Mouse (Mus musculus) B cell, adult 2 months (primary cell): ENCODE results near the gene Cth.
A peak's percentile ranks its signal among the peaks of the same experiment; 100 is the strongest.

Experiments used
- DNase-seq, 2 experiments: peaks; one replicate each; pipeline ENCODE4 v3.0.0; 2022

Gene Cth

DNA sequence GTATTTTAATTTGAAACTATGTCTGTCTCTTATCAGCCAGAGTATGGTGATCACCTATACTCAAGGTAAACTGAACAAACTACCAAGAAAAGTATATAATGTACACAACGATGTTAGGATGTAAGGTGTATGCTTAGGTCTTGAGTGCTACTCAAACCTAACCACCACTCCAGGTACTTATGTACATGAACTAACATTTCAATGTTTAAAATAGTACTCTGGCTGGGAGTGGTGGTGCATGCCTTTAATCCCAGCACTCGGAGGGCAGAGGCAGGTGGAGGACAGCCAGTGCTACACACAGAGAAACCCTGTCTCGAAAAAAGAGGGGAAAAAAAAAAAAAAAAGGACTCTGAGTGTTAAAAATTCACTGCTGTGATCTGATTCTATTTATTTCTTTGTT lies 16.7 kb downstream of the Cth start:
- DNase-seq = no peak

DNA sequence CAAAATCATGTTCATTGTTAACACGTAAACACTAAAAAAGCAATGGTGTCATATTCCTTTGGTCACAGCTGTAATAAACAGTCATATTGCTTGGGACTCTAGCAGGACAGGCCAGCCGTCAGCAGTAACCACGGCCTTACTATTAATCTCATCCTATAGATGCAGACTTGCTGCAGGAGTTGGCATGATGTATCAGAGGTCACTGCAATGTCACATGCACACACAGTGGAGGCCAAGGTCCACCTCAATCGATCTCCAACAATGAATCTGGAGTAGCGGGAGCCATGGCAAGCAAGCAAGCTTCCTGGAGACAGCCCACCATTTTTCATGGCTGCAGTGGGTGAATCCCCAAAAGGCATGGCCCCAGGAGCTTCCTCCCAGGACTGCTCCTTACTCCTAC lies 23.2 kb downstream of the Cth start:
- no peak for DNase-seq

DNA sequence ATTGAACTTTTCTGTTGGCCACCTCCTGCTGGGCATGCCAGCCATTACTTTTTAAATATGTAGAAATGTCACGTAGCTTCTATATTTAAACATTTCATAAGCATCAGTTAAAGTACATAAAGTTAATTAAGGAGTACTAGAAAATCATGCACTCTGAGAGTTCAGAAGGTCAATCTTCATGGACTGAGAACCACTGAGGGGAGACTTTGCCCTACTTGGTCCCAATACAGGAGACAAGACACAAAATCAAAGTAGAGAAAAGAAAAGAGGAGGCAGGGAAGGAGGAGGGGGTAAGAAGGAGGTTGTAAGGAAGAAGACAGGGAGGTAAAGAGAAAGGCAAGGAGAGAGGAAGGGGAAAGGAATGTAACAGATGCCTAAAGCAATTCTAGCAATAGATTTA lies 24.9 kb downstream of the Cth start:
- DNase-seq = no peak

DNA sequence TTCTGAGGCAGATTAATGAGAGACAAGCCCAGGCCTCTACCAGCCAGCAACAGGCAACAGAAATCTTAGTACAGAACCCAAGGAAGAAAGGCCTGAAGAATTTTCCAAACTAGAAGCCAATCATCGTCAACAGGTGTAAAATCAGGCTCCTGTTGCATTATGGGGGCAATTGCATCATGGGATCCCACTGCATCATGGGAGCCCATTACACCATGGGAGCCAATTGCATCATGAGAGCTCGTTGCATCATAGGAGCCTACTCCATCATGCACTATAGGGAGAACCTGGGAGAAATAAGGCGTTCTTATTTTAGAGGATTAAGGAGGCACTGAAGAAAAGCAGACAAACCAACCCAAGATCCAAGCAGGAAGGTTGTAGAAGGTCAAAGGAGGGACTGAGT lies 27.2 kb downstream of the Cth start:
- no peak for DNase-seq

DNA sequence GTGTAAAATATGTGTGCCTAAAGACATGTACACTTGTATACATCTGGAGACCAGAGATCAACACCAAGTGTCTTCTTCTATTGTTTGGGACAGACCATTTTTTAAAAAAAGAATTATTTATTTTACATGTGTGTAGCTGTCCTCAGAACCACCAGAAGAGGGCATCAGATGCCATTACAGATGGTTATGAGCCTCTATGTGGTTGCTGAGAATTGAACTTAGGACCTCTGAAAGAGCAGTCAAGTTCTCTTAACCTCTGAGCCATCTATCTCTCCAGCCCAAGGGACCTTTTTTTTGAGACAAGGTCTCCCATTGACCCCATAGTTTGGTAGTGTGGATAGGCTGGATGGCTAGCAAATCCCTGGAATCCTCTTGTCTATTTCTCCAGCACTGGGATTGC lies 33.1 kb downstream of the Cth start:
- no peak for DNase-seq

DNA sequence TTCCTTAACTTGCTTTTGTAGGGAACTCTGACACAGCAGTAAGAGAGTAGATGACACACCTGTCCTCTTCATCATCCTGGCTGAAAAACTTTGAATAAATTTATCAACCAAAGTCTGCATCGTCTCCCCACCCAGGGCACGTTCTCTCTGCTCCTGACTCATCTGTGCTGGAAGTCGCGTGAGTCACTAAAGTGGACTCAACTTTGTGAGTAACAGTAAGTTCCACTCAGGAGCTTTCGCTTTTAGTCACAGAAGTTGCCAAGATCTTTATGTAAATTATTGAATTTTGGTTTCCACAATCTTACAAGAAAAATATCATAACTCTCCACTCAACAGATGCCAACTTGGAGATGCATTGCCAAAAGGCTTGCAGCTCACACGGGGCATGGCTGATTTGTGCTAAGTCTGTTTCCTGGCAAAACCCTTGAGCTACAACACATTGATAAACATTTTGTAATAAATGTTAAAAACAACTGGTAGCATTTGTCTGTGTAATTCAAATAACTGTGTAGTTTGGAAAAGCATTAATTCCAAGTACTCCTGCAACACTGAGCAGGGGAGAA lies 40.7 kb downstream of the Cth start:
- no peak for DNase-seq

DNA sequence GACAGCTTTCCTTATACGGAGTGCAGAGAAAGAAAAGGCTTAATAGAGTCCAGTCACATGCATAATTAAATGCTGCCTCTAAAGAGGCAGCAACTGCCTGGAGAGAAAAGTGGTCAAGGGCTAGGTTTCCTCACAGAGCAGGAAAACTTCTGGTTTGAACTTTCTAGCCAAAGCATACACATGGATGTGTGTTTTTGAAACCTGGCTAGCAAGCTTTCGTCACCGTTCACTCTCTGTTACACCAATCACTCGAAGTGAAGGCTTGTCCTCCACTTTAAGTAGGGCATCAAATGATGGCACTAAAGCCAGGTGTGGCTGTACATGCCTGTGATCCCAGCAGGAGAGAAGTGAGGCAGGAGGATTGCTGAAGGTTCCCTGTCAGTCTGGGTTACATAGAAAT lies 41.8 kb downstream of the Cth start:
- DNase-seq = no peak

DNA sequence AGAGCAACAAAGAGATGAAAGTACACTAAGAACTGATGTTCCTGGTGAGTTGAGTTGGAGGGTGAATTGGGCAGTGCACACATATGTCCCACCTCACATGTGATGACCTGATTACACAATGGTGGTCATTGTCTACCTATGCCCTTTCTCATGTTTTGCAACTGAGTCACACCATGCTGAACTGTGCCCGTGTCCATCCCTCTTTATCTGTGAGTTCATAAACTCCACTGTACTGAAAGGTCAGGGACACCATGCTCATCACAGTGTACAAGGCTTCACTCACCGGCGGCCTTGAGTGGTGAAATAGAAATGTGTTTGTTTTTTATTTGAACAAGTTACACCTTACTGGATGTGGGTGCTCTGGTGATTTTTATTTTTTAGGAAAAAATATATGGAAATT lies 42.9 kb downstream of the Cth start:
- DNase-seq = no peak

DNA sequence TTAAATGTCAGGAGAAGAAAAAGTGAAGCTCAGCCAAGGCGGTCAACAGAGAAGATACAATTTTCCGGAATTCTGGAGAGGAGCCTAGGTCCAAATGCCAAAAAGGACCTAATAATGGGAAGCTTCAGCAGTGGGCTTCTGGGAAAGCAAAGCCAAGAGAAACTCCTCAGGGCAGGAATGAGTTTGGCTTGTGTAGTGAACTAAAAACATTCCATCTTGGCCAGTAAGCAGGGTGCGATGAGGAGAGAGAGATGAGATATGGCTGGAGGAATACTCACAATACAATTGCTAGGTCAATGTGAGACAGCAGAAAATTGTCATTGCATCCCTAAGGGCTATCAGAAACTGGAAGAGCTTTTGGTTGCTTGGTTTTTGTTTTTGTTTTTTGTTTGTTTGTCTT lies 43.9 kb downstream of the Cth start:
- no peak for DNase-seq

DNA sequence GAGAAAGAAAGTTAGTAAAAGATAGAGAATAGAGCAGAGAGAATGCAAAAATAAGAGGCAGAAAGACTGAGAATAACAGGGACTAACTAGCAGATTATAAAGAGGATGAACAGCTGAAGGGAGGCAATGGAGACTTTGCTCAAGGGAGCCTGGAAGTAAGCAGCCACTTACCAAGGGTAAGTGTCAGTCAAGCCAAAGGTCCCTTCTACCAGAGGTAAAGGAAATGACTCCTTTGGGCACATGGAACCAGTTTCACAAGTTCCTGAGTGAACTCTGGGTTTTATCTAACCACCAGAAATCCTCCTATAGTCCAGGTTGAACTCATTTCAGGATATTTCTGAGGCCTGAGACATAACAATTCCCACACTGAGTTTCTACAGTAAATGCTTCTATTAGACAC lies 47.0 kb downstream of the Cth start:
- DNase-seq = no peak

DNA sequence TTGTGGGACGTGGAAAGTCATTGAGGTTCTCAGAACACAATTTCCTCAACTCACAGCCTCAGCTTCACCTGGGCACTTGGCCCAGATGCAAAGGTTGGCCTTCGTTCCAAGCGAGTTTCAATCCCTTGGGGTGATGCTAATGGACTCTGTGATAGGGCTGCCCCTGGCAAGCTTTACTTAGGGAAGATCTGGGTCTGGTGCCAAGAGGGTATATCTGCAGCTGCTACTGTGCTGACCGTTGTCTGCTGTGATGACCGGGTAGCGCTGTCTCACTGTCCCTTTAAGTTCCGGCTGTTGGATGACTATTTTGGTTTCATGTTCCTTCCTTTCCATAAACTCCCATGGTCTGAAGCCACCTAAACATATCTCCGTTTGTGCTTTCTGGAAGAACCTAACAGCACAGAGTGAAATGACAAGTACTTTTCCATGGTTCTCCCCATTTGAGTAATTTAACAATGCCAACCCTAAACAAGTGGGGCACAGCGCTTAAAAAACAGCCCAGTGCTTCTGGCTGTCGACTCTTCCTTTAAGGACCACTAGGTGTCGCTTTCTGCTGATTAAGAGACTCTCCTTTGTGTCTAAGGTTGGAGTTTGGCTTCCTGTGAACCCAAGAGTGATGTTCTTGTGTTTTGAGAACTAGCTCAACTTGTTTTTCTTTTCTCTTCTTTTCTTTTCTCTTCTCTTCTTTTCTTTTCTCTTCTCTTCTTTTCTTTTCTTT lies 48.3 kb downstream of the Cth start:
- DNase-seq = peak; percentile 36 to 44

DNA sequence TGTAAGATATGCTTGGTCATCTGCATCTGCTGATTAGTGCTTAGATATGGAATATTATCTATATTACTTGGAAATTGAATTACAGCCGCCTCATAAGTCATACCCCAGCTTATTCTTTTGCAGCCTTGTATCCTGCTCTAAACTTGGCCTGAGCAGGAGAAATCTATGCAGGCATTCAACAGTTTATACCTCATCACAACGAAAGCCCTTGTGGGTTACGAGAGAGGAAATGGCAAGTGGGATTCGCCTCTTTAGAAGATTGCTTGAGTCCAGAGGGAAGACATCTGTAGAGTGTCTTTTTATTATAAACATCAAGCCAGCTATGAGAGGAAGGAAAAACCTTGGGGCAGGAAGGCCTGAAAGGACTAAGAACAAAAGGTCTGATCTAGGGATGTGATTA lies 52.0 kb downstream of the Cth start:
- no peak for DNase-seq

DNA sequence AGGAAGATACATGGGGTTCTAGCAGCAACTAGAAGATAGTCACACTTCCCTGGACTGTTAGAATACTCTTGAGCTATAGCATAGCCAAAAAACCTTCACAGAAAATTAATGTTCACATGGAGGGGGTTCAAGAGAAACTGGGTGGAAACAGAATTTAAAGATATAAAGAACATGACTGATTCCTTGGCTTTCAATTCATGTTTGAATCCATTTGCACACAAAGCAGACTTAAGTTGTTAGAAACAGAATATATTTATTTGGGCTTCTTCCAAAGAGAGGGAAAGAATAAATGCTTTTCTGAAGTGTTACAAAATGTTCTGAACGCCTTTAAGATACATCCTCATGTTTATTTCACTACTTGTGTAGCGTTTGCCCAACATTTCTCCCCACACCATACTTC lies 57.0 kb downstream of the Cth start:
- no peak for DNase-seq

DNA sequence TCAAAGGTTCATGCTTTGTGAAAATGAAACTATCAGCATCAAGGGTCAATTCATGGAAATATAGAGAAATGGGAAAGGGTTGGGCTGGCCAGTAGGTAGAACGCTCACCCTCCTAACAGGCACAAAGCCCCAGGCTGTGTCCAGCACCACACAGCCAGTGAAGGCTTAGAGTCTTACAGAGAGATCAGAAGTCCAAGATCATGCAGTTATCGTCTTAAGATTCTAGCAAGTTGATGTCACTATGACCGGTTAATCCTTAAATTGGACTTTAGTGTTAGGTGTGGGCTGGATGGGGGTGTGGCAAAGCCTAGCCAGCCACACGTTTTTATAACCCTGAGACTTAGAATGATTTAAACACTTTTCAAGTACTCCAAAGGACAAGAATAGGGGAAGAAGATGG lies 58.6 kb downstream of the Cth start:
- DNase-seq = no peak

DNA sequence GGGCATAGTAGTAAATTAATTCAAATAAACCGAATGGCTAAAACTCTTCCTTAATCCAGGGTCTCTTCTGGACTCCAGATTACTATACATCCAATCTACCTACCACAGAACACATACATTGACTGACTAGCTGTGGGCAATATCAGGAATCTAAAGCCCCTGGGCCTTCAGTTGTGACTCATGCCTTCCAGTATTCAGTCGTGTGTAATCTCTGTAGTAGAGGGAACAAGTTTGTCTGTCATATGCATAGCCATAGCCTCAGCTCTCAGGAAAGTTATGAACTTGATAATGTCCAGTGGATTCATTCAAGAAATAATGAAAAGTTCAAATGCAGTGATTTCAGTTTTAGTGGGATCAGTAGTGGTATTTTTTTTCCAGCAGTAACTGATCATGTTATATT lies 59.0 kb downstream of the Cth start:
- DNase-seq = no peak

DNA sequence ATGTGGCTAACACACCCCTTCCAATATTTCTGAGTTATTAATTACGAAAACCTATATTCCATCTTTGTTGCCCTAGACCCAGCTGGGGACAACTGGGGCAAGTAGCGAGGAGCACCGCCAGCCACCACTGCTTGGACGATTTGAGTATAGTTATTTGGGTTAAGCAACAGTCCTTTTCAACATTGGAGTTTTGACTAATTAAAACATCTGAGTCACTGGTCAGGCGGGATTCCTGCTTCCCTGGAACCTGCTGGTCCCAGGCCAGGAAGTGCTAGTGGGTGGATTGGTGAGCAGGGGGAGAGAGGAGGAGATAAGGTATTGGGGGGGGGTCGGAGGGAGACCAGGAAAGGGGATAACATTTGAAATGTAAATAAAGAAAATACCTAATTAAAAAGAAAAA lies 59.4 kb downstream of the Cth start:
- no peak for DNase-seq

DNA sequence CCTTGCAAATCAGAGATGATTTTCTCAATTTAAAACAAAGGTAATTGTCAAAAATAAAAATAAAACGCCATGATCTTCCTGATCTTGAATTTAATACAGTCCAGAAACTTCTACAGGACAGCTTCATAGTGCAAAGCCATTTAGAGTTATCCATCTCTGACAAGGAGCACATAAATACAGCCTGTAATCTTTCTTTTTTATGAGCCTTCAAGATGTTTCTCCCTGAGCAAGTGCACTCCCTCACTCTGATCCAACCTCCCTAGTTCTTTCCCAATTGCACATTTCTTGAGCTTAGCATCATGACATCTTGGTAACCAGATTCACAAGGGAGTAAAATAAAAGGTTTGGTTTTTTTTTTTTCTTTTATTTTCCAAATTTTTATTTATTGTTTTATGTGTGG lies 72.1 kb downstream of the Cth start:
- no peak for DNase-seq

DNA sequence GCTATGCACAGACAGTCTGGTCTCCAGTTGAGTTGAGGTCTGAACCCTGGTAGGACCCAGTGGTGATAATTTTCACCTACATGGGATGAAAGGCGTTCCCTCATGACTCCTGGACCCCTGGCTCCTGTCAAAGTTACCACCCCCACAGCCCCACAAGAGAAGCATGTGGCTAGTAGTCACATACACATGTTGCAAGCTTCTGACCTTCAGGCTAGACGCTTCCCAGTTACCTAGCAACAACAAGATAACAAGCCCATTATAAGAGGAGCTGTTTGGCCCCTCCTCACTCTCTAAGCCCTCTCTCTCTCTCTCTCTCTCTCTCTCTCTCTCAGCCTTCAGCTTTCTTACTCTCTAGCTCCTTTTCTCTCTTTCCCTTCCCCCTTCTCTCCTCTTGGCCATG lies 76.4 kb downstream of the Cth start:
- DNase-seq = no peak

DNA sequence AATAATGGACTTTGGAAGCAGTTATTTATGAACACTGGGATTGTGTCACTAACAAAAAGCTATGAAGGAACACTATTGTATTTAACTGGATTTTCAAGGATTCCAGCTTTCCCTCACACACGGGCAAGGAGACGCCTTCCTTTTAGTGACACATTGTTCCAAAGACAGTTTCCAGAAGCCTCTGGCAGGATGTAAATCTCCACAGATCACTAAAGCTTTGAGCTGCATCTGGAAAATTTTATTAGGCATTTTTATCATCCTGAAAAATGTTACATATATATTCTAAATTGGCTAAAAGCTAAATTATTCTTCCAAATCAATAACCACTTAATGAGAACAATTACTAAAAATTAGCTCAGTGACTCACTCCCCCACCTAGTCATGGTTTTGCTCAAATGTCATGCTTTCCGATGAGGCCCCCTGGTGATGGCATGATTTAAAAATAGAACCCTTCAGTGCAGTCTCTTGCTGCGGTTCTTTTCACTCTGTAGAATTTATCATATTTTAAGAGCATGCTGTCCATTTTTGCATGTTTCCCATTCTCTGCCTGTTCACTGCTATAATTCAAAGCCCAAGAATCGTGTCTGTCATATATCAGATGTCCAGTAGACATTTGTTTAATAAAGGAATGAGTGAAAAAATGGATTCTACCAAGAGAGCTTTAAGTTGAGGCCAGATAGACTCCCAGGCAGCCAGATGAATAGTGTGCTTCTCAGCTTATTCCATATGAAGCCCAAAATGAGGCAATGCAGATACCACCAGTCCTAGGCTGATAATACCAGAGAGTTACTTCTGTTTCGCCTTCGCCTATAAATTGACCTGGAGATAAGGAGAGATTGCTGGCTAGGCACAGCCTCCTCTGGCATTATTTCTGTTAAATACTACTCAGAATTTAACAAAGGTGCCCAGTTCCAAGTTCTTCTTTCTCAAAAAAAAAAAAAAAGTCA lies 77.3 kb downstream of the Cth start:
- DNase-seq = no peak
